Mouse (Mus musculus) embryonic stem cell, embryonic (primary cell): ENCODE results near the gene Adcy3.

Source experiments
- CTCF ChIA-PET, 4 experiments: fragments of 300-600 bp in 2 of 4; fragments of 350-600 bp in 2 of 4; sonication (Branson Sonifier 250); formaldehyde crosslinking; loops; one replicate each; lab custom pipeline; 2022; ENCODE audit warnings: inconsistent platforms in 2 of 4; lab: Charles Lee
- POLR2A ChIA-PET, 4 experiments: fragments of 300-600 bp in 2 of 4; fragments of 350-600 bp in 2 of 4; sonication (Branson Sonifier 250); formaldehyde crosslinking; loops; one replicate each; lab custom pipeline; 2022; ENCODE audit warnings: antibody characterized with exemption in 4 of 4, inconsistent platforms in 1 of 4; lab: Charles Lee

Gene Adcy3

GRCm38 (mm10) chr12:4201454-4202200 is 68.7 kb downstream of the Adcy3 start:
- ChIA-PET CTCF (interaction anchor here in 2 of 4 experiments (0.7 to 0.8 kb wide), 2 partner anchors 13 to 722 kb away, joined by 4 read pairs; no protein-coding TSS in a partner anchor), POLR2A (interaction anchor here in 3 of 4 experiments (0.6 to 1.8 kb wide), 7 partner anchors 9 to 323 kb away, joined by 3 to 6 read pairs (median 4); no protein-coding TSS in a partner anchor)

- POLR2A ChIA-PET: interaction anchor here in 2 of 4 experiments (0.7 to 1.8 kb wide), 2 partner anchors 24 to 29 kb away, joined by 3 to 4 read pairs; no protein-coding TSS in a partner anchor
- CTCF ChIA-PET: interaction anchor here in 1 of 4 experiments (0.6 to 0.8 kb wide), 2 partner anchors 13 to 14 kb away, joined by 3 to 4 read pairs; no protein-coding TSS in a partner anchor
Measured at GRCm38 (mm10) chr12:4202206-4202605, 69.3 kb downstream of the Adcy3 start.

- CTCF ChIA-PET: interaction anchor here in 3 of 4 experiments (0.5 to 3.9 kb wide), 6 partner anchors 13 to 232 kb away, joined by 3 to 37 read pairs (median 5); no protein-coding TSS in a partner anchor
- POLR2A ChIA-PET: interaction anchor here in 3 of 4 experiments (0.8 to 8.7 kb wide), 11 partner anchors 9 to 31 kb away, joined by 3 to 59 read pairs (median 4); partner anchors contain the start of genes Cenpo (in 3 of the 3) and Ptrhd1 (in 3 of the 3)
Measured at GRCm38 (mm10) chr12:4206106-4206505, 73.2 kb downstream of the Adcy3 start.

- CTCF ChIA-PET: interaction anchor here (0.5 to 3.9 kb wide), 35 partner anchors 8 to 1179 kb away, joined by 3 to 37 read pairs (median 4); partner anchors contain the start of genes Adcy3 (in 2 of the 4), Cenpo (in 1 of the 4) and Ptrhd1 (in 1 of the 4)
- POLR2A ChIA-PET: interaction anchor here (0.6 to 8.7 kb wide), 29 partner anchors 9 to 662 kb away, joined by 3 to 59 read pairs (median 4); partner anchors contain the start of genes Cenpo (in 3 of the 4), Ptrhd1 (in 3 of the 4) and Adcy3 (in 1 of the 4)
Measured at GRCm38 (mm10) chr12:4208405-4209133, 75.7 kb downstream of the Adcy3 start.

GRCm38 (mm10) chr12:4209196-4209595 is 76.3 kb downstream of the Adcy3 start:
- POLR2A ChIA-PET: interaction anchor here (0.6 to 8.7 kb wide), 21 partner anchors 8 to 662 kb away, joined by 3 to 59 read pairs (median 6); partner anchors contain the start of genes Cenpo (in 3 of the 4), Ptrhd1 (in 3 of the 4) and Adcy3 (in 1 of the 4)
- CTCF ChIA-PET: interaction anchor here (0.6 to 3.9 kb wide), 29 partner anchors 9 to 1178 kb away, joined by 3 to 37 read pairs (median 4); partner anchors contain the start of genes Adcy3 (in 2 of the 4), Cenpo (in 1 of the 4) and Ptrhd1 (in 1 of the 4)

GRCm38 (mm10) chr12:4211174-4211573 is 78.3 kb downstream of the Adcy3 start:
- ChIA-PET CTCF (interaction anchor here in 3 of 4 experiments (0.8 to 1.3 kb wide), 4 partner anchors 22 to 104 kb away, joined by 3 to 7 read pairs (median 3); no protein-coding TSS in a partner anchor), POLR2A (interaction anchor here in 3 of 4 experiments (0.5 to 8.7 kb wide), 11 partner anchors 10 to 288 kb away, joined by 3 to 59 read pairs (median 4); partner anchors contain the start of genes Cenpo (in 3 of the 3) and Ptrhd1 (in 3 of the 3))

- POLR2A ChIA-PET: interaction anchor here in 3 of 4 experiments (0.6 to 8.7 kb wide), 14 partner anchors 12 to 187 kb away, joined by 3 to 59 read pairs (median 3); partner anchors contain the start of genes Cenpo (in 2 of the 3) and Ptrhd1 (in 2 of the 3)
- CTCF ChIA-PET: interaction anchor here in 3 of 4 experiments (1.1 to 2.3 kb wide), 4 partner anchors 24 to 105 kb away, joined by 3 to 10 read pairs (median 4); no protein-coding TSS in a partner anchor
Measured at GRCm38 (mm10) chr12:4212908-4213307, 80.0 kb downstream of the Adcy3 start.

- POLR2A ChIA-PET: interaction anchor here in 1 of 4 experiments (0.9 to 1.2 kb wide), 3 partner anchors 26 to 129 kb away, joined by 3 read pairs; no protein-coding TSS in a partner anchor
- CTCF ChIA-PET: interaction anchor here in 1 of 4 experiments (0.6 kb wide), 1 partner anchor 449 kb away, joined by 5 read pairs; no protein-coding TSS in a partner anchor
Measured at GRCm38 (mm10) chr12:4230156-4230555, 97.3 kb downstream of the Adcy3 start.

GRCm38 (mm10) chr12:4232777-4233176 is 99.9 kb downstream of the Adcy3 start:
- POLR2A ChIA-PET: interaction anchor here in 1 of 4 experiments (0.6 kb wide), 1 partner anchor 15 kb away, joined by 3 read pairs; no protein-coding TSS in a partner anchor

GRCm38 (mm10) chr12:4233572-4234508 is 100.9 kb downstream of the Adcy3 start, which contains the start of the genes Ptrhd1 and Cenpo:
Gene Ptrhd1 (plus strand): TSS chr12:4234027.
Gene Cenpo (minus strand): TSS chr12:4234294.
- CTCF ChIA-PET: interaction anchor here in 3 of 4 experiments (0.5 to 1.5 kb wide), 9 partner anchors 25 to 699 kb away, joined by 3 to 9 read pairs (median 3); no protein-coding TSS in a partner anchor
- POLR2A ChIA-PET: interaction anchor here (0.5 to 4.5 kb wide), 117 partner anchors 8 to 1077 kb away, joined by 3 to 105 read pairs (median 4); partner anchors contain the start of genes Dnajc27 (in 2 of the 4), Adcy3 (in 1 of the 4), Fam228b (in 1 of the 4) and Gm3625 (in 1 of the 4)

More at GRCm38 (mm10) chr12:4232777-4233176, 99.9 kb downstream of the Adcy3 start:
- CTCF ChIA-PET: no interaction called here

- ChIA-PET CTCF (no interaction called here), POLR2A (interaction anchor here in 2 of 4 experiments (0.6 to 4.5 kb wide), 3 partner anchors 12 to 119 kb away, joined by 3 to 105 read pairs (median 3); no protein-coding TSS in a partner anchor)
Measured at GRCm38 (mm10) chr12:4237481-4237880, 104.6 kb downstream of the Adcy3 start.

- POLR2A ChIA-PET: interaction anchor here in 3 of 4 experiments (0.6 to 1.2 kb wide), 6 partner anchors 12 to 599 kb away, joined by 3 to 11 read pairs (median 3); no protein-coding TSS in a partner anchor
Measured at GRCm38 (mm10) chr12:4240281-4240680, 107.4 kb downstream of the Adcy3 start.

GRCm38 (mm10) chr12:4243805-4244204 is 110.9 kb downstream of the Adcy3 start:
- ChIA-PET CTCF (interaction anchor here in 1 of 4 experiments (0.6 kb wide), 1 partner anchor 61 kb away, joined by 4 read pairs; no protein-coding TSS in a partner anchor), POLR2A (interaction anchor here (0.7 to 3.7 kb wide), 6 partner anchors 9 to 149 kb away, joined by 3 to 38 read pairs (median 4); partner anchors contain the start of genes Cenpo (in 2 of the 4) and Ptrhd1 (in 2 of the 4))

More at GRCm38 (mm10) chr12:4240281-4240680, 107.4 kb downstream of the Adcy3 start:
- CTCF ChIA-PET: interaction anchor here in 1 of 4 experiments (0.6 kb wide), 1 partner anchor 578 kb away, joined by 4 read pairs; no protein-coding TSS in a partner anchor

GRCm38 (mm10) chr12:4245742-4246141 is 112.8 kb downstream of the Adcy3 start:
- POLR2A ChIA-PET: interaction anchor here (0.6 to 3.7 kb wide), 8 partner anchors 8 to 114 kb away, joined by 3 to 38 read pairs (median 6); partner anchors contain the start of genes Cenpo (in 3 of the 4) and Ptrhd1 (in 3 of the 4)
- CTCF ChIA-PET: interaction anchor here in 2 of 4 experiments (0.6 to 0.9 kb wide), 3 partner anchors 54 to 289 kb away, joined by 3 to 4 read pairs (median 3); no protein-coding TSS in a partner anchor

- POLR2A ChIA-PET: interaction anchor here in 3 of 4 experiments (0.7 to 3.6 kb wide), 5 partner anchors 12 to 655 kb away, joined by 3 to 21 read pairs (median 6); partner anchors contain the start of genes Cenpo (in 3 of the 3) and Ptrhd1 (in 3 of the 3)
- CTCF ChIA-PET: interaction anchor here in 1 of 4 experiments (1.2 kb wide), 1 partner anchor 142 kb away, joined by 3 read pairs; no protein-coding TSS in a partner anchor
Measured at GRCm38 (mm10) chr12:4249786-4250185, 116.9 kb downstream of the Adcy3 start.
